8 mouse cellular contexts compared by ENCODE assay signal in the genomic region with DNA sequence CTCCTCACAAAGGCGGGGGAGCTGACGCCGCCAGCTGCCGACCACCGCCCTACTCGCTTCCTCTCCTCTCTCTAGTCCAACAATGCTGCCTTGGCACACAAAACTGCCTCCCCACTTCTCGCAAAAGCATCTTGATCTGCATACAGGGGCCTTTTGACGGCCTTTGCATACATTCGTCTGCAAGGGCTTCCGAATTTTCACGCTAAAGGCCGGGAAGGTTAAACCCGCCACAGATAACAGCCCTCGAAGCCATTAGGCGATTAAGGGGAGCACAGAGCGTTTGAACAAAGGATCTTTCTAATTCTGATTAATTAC. TPM values are rescaled to one million over a fixed set of nuclear protein-coding genes. Genes with fewer than 3 reads are reported as not detected.
A peak's percentile ranks its signal among the peaks of the same experiment; 100 is the strongest.
DNase-seq lines count a peak whose midpoint lies in the region; ATAC-seq and TF ChIP-seq lines count a peak whose summit lies in the region.

No protein-coding gene starts in this region.

- no peak for TF ChIP-seq POLR2A in olfactory bulb, adult 2 months (IDR thresholded peaks at IDR 0.05; ENCODE audit: insufficient read depth, low read depth, low read length)

- no peaks in the 10 kb centered on the region for H3K27me3 ChIP-seq in forebrain, embryonic 15.5 days
- no peaks in the 10 kb centered on the region; the same call in 1 of the 2 replicates for H3K27me3 ChIP-seq in intestine, embryonic 14.5 days (replicated peaks; ENCODE audit: control insufficient read depth, insufficient read depth, low read length)
- no peaks in the 10 kb centered on the region for H3K27me3 ChIP-seq in lung, embryonic 14.5 days (ENCODE audit: insufficient read depth, low read length)

- H3K4me1 ChIP-seq in forebrain, embryonic 15.5 days: peaks cover 19% of the 10 kb centered on the region
- H3K4me1 ChIP-seq in intestine, embryonic 14.5 days (replicated peaks; ENCODE audit: control insufficient read depth, insufficient read depth, low read length): no peaks in the 10 kb centered on the region; the same call in 1 of the 2 replicates
- H3K4me1 ChIP-seq in lung, embryonic 14.5 days (ENCODE audit: insufficient read depth): no peaks in the 10 kb centered on the region
- H3K4me1 ChIP-seq in olfactory bulb, adult 2 months (ENCODE audit: control insufficient read depth, insufficient read depth, low read length): peaks cover 5% of the 10 kb centered on the region; the same call in 1 of the 2 replicates

- WGBS in forebrain, embryonic 15.5 days: 22% methylated on average over 16 of the region's 16 CpGs
- WGBS in intestine, embryonic 14.5 days: 12% methylated on average over 16 of the region's 16 CpGs
- 14% methylated on average over 16 of the region's 16 CpGs for WGBS in lung, embryonic 14.5 days
- WGBS in olfactory bulb, adult 2 months: 13% methylated on average over 16 of the region's 16 CpGs

- H3K36me3 ChIP-seq in forebrain, embryonic 15.5 days: no peaks in the 10 kb centered on the region
- no peaks in the 10 kb centered on the region for H3K36me3 ChIP-seq in intestine, embryonic 14.5 days (ENCODE audit: control insufficient read depth, insufficient read depth, low read length)
- H3K36me3 ChIP-seq in lung, embryonic 14.5 days (ENCODE audit: insufficient read depth): peaks cover 8% of the 10 kb centered on the region; the same call in 1 of the 2 replicates

- H3K9ac ChIP-seq in forebrain, embryonic 15.5 days (replicated peaks): peak overlapping the region; percentile 81
- H3K9ac ChIP-seq in intestine, embryonic 14.5 days (ENCODE audit: low read length): peak overlapping the region; percentile 92
- H3K9ac ChIP-seq in lung, embryonic 14.5 days: peak overlapping the region; percentile 78

- peak overlapping the region; percentile 59 for H3K4me3 ChIP-seq in forebrain, embryonic 15.5 days
- peak overlapping the region; percentile 63 for H3K4me3 ChIP-seq in intestine, embryonic 14.5 days (ENCODE audit: low read depth, low read length)
- H3K4me3 ChIP-seq in lung, embryonic 14.5 days (ENCODE audit: low read depth, low read length): peak overlapping the region; percentile 55
- peak overlapping the region; percentile 87 for H3K4me3 ChIP-seq in olfactory bulb, adult 2 months (ENCODE audit: insufficient read depth, low read depth, low read length)

- H3K9me3 ChIP-seq in forebrain, embryonic 15.5 days: no peaks in the 10 kb centered on the region
- H3K9me3 ChIP-seq in intestine, embryonic 14.5 days (ENCODE audit: control insufficient read depth, low read length): no peaks in the 10 kb centered on the region
- H3K9me3 ChIP-seq in lung, embryonic 14.5 days (ENCODE audit: low read depth, low read length): no peaks in the 10 kb centered on the region

- H3K4me2 ChIP-seq in forebrain, embryonic 15.5 days (replicated peaks): no peak overlapping the region
- H3K4me2 ChIP-seq in intestine, embryonic 14.5 days (ENCODE audit: low read length): no peak overlapping the region; the same call in 1 of the 2 replicates
- peak overlapping the region; percentile 55 for H3K4me2 ChIP-seq in lung, embryonic 14.5 days

- H3K27ac ChIP-seq in forebrain, embryonic 15.5 days (replicated peaks): peak overlapping the region; percentile 95
- peak overlapping the region; percentile 92 for H3K27ac ChIP-seq in intestine, embryonic 14.5 days (ENCODE audit: low read depth)
- H3K27ac ChIP-seq in lung, embryonic 14.5 days (ENCODE audit: low read depth): peak overlapping the region; percentile 90
- peak overlapping the region; percentile 97 for H3K27ac ChIP-seq in olfactory bulb, adult 2 months (ENCODE audit: insufficient read depth, low read depth, low read length)

- DNase-seq in layer of hippocampus, adult 11-12 months (ENCODE audit: low spot score): peak; percentile 27
- DNase-seq in layer of hippocampus, adult 9-11 months: no peak
- peak; percentile 40 for DNase-seq in adrenal gland, postnatal 10 days
- DNase-seq in intestine, embryonic 14.5 days (ENCODE audit: low spot score): peak; percentile 74
- peak; percentile 55 for DNase-seq in lung, embryonic 14.5 days

- 0 out of 2 replicates have a peak, but pooled peaks have one; percentile 17 for ATAC-seq in forebrain, embryonic 15.5 days (replicated peaks)
- no peak for ATAC-seq in intestine, embryonic 14.5 days (replicated peaks; ENCODE audit: low FRiP score, low TSS enrichment, low read depth)
- ATAC-seq in lung, embryonic 14.5 days (ENCODE audit: insufficient read depth): no peak; the same call in 1 of the 2 replicates
- ATAC-seq in inflammation-experienced regulatory T-cells, adult 6 months: no peak

- TF ChIP-seq CTCF in lung, embryonic 14.5 days (IDR thresholded peaks at IDR 0.05; ENCODE audit: low read depth): no peak
- no peak for TF ChIP-seq CTCF in olfactory bulb, adult 2 months (IDR thresholded peaks at IDR 0.05; ENCODE audit: insufficient read depth, low read depth, low read length)

RNA-seq across cellular contexts. Expression of a gene that starts 0.7 kb away (rescaled TPM):
- total RNA-seq in adrenal gland, postnatal 10 days (2021): 100 to 1,000 TPM; 687 to 755 TPM
- 7,356 and 7,374 TPM in 2 replicates for polyA plus RNA-seq in forebrain, embryonic 15.5 days (2015; fragmentation: Nextera tagmentation; extraction: Ambion mirVana)
- 3,370 and 3,374 TPM in 2 replicates for polyA plus RNA-seq in intestine, embryonic 14.5 days (2014; fragmentation: Nextera tagmentation; extraction: Ambion mirVana)
- 3,079 and 3,531 TPM in 2 replicates for polyA plus RNA-seq in lung, embryonic 14.5 days (2014; fragmentation: Nextera tagmentation; extraction: Ambion mirVana)
- 1,274 and 4,546 TPM in 2 replicates for polyA plus RNA-seq in olfactory bulb, adult 2 months (2012; ENCODE audit: insufficient read depth, insufficient read length, low replicate concordance, missing spikeins)
- over 10,000 TPM; 12,659 to 15,684 (median 12,791) TPM for polyA plus RNA-seq in inflammation-experienced regulatory T-cells, adult 6 months (2017; shearing (Covaris generic))

RNA-seq across cellular contexts. Expression of a gene that starts 55.7 kb away (rescaled TPM):
- total RNA-seq in adrenal gland, postnatal 10 days (2021): 1 to 10 TPM; 1.4 to 1.5 TPM
- polyA plus RNA-seq in forebrain, embryonic 15.5 days (2015; fragmentation: Nextera tagmentation; extraction: Ambion mirVana): 0.05 and 0.09 TPM in 2 replicates
- 0.26 and 0.45 TPM in 2 replicates for polyA plus RNA-seq in intestine, embryonic 14.5 days (2014; fragmentation: Nextera tagmentation; extraction: Ambion mirVana)
- 0.42 and 0.84 TPM in 2 replicates for polyA plus RNA-seq in lung, embryonic 14.5 days (2014; fragmentation: Nextera tagmentation; extraction: Ambion mirVana)
- polyA plus RNA-seq in olfactory bulb, adult 2 months (2012; ENCODE audit: insufficient read depth, insufficient read length, low replicate concordance, missing spikeins): not detected in 2 replicates
- under 1 TPM in 1 of 3 experiments, not detected in 2; 0.11 TPM for polyA plus RNA-seq in inflammation-experienced regulatory T-cells, adult 6 months (2017; shearing (Covaris generic))
